Mouse (Mus musculus): ENCODE results near the gene Znfx1. TPM values are rescaled to one million over a fixed set of nuclear protein-coding genes. Genes with fewer than 3 reads are reported as not detected.

The Znfx1 gene
- 8.8 and 10.1 TPM in 2 replicates for polyA plus RNA-seq (2015; fragmentation: Nextera tagmentation; extraction: Ambion mirVana)

DNA sequence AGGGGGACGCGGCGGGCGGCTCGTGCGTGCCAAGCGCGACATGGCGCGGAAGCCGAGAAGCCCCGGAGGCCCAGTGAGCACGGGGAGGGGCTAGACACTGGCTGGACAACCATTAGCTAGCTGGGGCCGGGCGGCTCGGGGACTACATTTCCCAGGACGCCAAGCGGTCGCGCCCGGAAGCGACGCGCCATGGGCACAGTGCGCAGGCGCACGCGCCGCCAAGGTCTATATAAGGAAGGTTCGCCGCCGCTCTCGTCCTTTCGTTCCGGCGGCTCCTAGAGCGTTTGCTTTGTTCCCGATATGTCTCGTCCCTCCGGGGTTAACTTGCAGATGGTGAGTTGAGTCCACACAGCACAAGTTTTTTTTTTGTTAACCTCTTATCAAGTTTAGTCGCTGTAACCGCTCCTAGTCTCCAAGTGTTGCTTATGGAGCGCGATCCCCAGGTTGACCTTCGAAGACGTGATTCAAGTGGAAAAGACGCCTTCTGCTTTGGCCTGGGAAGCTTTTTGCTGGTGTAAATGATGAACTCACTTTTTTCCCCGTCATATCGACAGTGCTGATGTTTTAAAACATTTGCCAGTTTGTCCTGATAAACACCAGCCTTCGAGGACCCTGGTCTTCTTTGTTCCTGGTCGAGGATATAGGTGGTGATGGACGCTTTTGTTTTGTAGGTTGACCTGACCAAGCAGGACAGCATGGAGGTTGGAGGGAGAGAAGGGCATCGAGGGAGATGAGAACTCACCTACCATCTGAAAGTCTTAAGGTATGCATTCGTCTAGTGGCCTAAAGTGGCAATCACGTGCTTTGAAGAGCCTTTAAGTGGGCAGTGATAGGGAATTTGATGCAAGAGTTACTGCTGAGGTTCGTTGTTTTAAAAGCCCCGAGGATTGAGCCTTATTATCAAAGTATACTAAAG, at the start of gene Znfx1:
Znfx1 (minus strand) TSS at position 51 of the 916 bp plus-strand sequence.

DNA sequence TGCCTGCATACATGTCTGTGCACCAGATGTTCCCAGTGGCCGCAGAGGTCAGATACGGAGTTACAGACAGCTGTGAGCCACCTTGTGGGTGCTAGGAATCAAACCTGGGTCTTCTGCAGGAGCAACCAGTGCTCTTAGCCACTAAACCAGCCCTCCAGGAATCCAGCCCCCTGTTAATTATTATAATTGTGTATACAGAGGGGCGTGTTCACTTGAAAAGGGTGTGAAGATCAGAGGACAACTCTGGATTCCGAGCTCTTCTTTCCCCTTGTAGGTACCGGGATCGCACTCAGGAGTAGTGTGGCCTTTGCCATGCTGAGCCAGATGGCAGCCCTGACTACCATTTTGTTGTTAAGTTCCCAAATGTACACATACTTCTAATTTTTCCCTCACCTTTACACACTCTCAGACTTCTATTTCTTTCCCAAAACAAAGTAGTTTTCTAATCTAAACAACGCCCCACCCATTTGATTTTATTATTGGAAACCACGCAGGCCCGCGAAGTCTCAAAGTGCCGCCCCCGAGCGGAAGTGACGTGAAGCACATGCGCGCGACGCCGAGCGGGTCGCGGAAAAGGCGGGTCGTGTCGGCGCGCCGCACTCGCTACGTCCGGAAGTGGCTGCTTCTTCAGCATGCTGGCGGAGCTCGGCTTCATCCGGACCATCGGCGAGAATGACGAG, 48.0 kb downstream of the Znfx1 start, which contains the start of gene Ddx27:
Ddx27 (plus strand) TSS at position 492 of the 680 bp plus-strand sequence.

DNA sequence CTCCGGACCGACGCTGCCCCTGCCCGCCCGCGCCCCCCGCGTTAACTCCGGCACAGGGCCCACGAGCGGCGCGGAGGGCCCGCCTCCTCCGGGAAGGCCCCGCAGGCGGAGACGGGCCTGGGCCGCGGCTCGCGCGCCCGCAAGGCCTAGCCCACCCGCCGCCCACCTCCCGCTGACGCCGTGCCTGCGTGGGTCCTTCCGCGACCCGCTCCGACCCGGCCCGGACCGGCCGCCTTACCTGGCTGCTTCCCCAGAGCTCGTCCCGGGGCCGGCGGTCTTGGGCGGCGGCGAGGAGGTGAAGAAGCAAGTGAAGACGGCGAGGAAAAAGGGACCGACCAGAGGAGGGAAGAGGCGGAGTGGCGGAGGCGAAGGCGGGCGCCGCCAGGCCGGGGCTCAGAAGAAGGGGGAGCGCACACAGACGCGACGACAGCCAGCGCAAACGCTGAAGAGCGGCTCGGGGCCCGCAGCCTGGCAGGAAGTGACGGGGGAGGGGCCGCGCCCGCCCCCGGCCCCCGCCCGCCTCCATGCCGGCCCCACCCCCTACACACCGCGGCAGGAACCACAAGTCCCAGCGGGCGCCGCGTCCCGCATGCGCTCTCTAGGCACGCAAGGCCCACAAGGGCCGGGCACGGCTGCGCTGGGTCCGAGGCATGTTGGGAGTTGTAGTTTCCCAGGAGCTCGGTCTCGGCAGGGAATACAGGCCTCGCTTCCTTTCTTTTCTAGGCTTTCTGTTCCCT, 66.9 kb downstream of the Znfx1 start, which contains the start of gene Stau1:
Stau1 (minus strand) TSS at position 504 of the 737 bp plus-strand sequence.

Other genes with a start within 250 kb of the Znfx1 start
- 41.1 and 43.9 TPM in 2 replicates for gene Cse1l, start 157.0 kb downstream of the Znfx1 start, polyA plus RNA-seq (2015; fragmentation: Nextera tagmentation; extraction: Ambion mirVana)
- 23.0 and 26.7 TPM in 2 replicates for gene Stau1, start 66.7 kb downstream of the Znfx1 start, polyA plus RNA-seq (2015; fragmentation: Nextera tagmentation; extraction: Ambion mirVana)
- 46.5 and 52.4 TPM in 2 replicates for gene Ddx27, start 47.8 kb downstream of the Znfx1 start, polyA plus RNA-seq (2015; fragmentation: Nextera tagmentation; extraction: Ambion mirVana)
- gene Kcnb1, start 127.1 kb upstream of the Znfx1 start, polyA plus RNA-seq (2015; fragmentation: Nextera tagmentation; extraction: Ambion mirVana), result 0.46 and 0.62 TPM in 2 replicates
- gene Ptgis, start 177.6 kb upstream of the Znfx1 start, polyA plus RNA-seq (2015; fragmentation: Nextera tagmentation; extraction: Ambion mirVana), result 7.6 and 8.3 TPM in 2 replicates